Mouse (Mus musculus): Measurements from ENCODE around the gene Ccl6.

The Ccl6 gene

DNA sequence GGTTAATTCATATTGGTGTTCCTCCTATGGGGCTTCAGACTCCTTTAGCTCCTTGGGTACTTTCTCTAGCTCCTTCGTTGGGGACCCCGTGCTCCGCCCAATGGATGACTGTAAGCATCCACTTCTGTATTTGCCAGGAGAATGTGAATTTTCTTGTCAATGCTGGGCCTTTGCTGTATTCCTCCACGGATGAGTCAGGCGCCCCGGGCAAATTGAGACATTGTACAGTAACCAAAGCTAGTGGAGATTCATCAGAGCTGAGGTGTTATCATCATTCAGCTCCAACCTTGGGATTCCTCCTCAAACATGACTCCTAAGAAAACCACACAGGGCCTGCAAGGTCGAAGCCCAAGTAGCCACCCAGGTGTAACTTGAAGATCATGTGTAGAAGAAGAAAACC is 4.9 kb upstream of the Ccl6 start:
- no peak for DNase-seq (ENCODE audit: low read depth, low spot score)

DNA sequence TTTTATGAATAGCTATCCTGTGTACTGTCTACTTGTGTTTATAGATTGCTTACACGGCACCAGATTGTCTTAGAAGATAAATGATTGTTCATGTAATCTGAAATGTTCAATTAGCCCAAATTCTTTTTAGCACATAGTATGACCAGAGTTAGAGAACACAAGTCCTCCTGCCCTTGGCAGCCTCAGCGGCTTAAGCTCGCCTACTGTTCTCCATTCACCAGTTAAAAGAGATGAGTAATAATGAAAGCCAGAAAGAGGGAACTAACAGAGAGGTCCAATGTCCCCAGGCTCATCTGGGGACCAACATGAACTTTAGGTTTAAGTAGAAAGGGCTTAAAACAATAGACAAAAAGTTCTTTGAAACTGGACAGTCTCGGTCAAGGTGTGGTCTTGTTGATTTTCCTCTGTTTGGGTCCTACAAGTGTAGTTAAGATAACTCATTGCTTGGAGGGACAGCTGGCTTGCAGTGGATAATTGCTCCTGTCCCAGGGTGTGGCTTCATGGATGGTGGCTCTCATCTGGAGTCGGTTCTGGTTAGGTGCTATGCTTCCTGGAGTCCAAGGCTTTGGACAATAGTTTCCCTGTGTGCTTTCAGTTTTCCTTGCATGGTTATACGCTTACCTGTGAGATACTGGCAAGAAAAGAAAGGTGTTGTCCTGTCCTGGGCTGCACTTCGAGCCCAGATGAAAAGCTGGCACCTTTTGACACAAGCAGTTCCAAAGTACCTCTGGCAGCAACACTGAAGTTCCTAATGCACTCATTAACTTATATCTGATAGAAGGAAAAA is 3.0 kb upstream of the Ccl6 start:
- DNase-seq (ENCODE audit: low read depth, low spot score) = no peak

DNA sequence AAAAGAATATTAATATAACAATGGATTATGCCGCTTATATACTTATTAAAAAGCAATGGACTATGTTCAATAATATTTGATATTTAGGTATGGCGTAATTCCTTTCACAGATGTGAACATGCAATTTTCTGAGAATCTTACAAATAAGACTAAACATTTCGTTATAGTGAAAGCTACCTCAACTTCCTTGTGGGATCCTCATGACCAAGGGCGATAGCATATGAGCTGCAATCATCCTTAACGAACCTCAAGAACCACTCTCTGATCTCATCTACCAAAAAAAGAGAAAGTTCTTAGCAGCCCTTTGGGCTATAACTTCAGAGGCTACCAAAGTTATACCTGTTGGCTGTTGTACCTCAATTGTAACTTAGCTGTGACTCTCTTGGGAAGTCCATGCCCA is 566 bp upstream of the Ccl6 start:
- DNase-seq (ENCODE audit: low read depth, low spot score) = no peak

DNA sequence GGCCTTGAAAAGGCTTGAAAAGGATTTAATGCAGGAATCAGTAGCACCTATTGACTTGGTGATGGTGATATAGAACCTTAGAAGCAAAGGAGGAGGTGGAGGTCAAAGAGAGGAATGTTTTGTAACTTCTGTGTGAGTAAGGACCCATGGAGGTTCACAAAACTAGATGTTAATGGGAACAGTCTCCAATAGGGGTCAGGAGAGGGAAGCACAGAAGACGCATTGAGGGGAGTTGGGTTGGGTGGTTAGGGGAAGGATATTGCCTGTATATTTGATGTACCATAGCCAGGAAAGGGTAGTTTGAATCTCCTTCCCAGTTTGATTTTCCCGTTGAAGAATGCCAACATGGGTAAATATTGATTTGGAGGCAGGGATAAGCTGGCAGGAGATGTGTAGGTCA is 8.7 kb downstream of the Ccl6 start:
- DNase-seq (ENCODE audit: low read depth, low spot score) = no peak

DNA sequence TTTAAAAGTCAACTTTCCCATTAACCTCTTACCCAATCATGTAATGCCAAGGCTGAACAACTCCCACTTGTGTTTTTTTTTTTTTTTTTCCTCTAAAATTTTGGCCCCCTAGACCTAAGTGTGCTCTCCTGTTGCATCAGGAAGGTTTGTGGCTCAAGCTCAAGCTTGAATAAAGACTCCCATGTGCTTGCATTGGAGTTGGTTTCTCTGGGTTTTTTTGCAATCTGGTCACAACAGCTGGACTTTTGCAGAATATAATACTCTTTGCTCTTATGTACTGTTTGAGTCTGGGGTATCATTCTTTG is 9.5 kb downstream of the Ccl6 start:
- DNase-seq (ENCODE audit: low read depth, low spot score) = no peak

DNA sequence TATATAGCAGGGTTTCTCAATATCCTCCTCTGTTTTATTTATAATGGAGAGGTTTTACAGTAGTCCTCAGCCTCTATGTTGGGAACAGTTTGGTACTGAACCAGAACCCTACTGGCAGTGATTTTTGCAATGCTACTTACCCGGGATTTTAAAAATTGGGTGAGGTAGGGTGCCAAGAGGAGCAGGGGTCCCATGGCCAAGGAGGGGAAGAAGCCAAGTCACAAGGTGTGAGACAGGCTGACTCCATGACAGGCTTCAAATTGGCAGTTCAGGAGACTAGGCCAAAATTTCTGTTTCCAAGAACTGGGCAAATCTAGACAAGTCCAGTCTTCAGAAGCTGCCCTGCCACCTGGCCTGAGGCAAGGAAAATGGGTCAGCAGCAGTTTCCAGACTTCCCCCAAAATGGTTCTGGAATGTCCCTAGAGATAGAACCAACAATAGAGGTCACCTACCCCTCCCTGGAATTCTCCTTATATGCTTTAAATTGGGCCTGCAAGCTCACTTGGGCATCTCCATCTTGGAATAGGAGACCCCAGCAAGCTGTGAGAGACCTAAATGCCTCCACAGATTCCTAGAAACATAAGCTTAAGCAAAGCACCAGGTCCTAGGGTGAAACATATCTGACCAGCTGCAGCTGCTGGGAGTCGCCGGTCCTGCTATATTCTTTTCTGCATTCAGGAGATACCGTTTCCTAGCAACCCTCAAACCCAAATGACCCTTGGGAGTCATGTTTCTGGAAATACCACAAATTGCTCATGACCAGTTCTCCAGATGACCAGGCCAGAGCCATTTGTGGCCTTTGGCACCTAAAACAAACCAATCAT is 10.0 kb downstream of the Ccl6 start:
- DNase-seq (ENCODE audit: low read depth, low spot score) = no peak

DNA sequence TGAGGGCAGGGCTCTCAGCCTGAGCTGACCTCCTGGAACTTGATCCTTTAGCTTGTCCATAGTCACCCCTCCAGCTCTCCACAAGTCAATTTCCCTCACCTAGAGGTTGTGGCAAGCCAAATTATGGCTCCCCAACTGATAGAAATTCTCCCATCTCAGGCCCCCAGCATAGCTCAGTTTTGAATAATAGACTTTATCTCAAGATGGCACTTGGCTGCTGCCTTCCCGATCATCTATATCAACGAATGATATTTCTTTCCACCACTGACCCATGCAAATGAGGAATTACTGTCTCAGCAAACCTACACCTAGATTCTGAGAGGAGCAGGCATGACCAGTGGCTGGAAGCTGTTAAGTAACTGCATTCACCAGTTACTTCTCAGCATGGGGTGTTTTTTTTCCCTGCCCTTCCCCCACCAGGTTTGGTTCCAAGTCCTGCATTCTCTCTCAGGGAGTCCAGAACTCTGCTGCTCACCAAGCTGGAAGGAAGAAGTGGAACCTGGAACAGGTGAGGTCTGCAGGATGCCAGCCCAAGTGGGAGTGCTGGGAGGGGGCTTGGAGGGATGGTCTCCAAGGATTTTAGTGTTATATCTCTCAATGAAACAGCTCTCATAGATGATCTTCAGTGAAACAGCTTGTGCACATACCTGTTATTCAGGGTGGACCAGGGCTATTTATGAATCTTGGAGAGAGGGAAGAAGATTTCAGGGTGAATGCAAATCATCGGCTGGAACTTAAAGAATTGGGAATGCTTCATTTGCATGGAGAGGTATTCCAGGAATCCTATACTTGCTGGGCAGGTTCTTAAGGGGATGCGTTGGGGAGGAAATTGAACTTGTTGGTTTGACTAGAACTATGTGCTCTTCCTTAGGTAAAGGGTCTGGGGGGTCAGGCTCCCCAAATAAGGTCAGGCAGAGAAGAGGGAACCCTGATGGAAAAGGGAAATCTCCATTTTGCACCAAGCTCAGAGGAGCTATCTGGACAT is 11.0 kb downstream of the Ccl6 start:
- no peak for DNase-seq (ENCODE audit: low read depth, low spot score)

DNA sequence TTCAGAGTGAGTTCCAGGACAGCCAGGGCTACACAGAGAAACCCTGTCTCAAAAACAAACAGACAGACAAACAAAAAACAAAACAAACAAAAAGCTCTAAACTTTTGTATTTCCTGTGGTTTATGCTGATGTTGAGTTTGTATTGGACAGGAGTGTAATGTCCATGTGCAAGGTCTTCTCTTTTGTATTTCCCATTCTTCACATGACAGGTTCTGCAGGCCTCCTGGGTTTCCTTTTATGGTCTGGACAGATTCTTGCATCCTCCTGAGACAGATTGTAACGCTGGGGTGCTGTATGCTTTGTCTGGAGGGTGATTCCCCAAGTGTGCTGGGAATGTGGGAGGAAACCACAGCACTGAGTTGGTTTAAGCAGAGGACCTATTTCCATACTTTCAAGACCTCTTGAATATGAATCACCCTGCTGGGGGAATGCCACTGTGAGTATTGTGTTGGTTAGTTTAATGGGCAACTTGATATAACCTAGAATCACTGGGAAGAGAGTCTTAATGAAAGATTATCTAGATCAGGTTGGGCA is 12.1 kb downstream of the Ccl6 start:
- no peak for DNase-seq (ENCODE audit: low read depth, low spot score)

DNA sequence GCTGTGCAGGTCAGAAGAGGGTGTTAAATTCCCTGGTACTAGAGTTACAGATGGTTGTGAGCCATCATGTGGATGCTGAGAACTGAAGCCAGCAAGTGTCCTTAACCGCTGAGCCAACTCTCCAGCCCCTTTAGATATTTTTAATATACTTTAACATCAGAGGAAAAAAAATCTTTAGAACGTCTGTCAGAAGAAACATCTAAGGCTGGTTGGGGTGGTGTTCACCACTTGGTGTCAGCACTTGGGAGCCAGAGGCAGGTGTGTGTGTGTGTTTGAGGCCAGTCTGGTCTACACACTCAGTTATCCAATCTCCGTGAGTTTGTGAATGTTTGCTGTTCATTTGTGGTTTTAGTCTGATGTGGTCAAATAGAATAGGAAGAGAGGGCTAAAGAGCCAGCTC is 13.9 kb downstream of the Ccl6 start:
- no peak for DNase-seq (ENCODE audit: low read depth, low spot score)

DNA sequence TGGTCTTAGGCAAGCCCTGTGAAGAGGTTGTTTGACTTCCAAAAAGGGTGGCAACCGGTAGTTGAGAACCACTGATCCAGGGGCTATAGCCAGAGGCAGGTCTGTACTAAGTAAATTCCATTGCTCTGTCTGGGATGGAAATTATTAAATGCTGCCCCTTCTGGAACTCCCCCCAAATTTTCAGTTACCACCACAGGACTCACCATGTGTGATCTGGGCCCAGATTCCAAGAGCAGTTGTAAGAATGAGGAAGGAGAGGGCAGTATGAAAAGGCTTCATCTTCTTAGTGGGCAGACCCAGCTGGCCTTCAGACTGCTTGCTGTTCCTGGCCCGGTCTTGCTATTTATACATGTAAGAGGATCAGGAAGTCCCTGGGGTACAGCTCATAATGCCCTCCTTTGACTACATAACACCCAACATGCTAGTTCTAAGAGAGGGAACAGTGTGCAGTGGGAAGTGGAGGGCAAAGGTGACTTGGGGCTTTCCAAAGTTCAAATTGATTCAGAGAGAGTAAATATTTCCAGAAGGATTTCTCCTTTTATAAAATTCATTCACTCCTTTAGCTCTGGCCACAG is 14.6 kb downstream of the Ccl6 start, which contains the start of gene Ccl9:
Gene Ccl9 (minus strand): TSS at position 451 of the 575 bp plus-strand sequence.
- no peak for DNase-seq (ENCODE audit: low read depth, low spot score)

DNA sequence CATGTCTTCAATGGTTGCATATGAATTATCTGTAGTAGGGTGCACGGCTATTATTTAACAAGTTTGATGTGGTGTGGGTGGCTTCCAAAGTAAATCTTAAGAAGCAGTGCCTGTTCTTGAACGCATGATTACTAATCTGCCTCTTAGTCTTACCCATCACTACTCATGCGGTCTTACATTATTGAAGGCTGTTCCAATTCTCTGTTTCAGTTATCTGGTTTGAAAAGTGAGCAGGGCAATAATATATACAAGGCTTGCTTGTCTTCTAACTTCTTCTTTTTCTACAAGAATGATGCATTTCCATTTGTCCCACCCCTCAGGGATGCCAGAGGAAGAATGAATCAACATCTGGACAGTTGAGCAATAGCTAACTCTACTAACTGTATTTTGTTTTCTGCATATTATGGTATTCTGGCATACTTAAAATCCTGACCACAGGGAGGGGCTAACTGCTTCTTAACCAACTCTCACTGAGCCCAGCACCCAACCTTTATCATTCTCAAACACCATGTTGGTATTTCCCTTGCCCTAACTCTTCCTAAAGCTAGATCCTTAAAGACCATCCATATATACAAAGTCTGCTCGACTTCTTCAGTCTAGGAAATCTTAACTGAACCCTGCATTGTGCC is 15.8 kb downstream of the Ccl6 start:
- DNase-seq (ENCODE audit: low read depth, low spot score) = no peak

DNA sequence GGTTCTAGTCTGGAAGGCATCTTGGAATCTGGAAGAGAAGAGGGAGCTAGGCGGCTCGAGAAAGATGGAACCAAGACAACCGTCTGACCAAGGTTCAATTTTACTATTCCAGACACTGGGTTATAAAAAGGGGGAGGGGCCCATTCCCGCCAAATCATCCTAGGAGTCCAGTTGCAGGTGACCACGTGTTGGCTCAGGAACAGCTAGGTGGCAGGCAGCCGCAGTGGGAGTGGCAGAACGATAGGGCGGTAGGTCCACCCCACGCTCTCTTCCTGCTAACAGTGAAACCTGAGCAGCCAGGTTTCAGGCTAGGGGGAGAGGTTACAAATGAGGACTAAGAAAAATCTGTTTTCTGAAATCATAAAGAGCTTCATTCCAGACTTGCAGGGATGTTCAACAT is 20.1 kb downstream of the Ccl6 start:
- no peak for DNase-seq (ENCODE audit: low read depth, low spot score)

DNA sequence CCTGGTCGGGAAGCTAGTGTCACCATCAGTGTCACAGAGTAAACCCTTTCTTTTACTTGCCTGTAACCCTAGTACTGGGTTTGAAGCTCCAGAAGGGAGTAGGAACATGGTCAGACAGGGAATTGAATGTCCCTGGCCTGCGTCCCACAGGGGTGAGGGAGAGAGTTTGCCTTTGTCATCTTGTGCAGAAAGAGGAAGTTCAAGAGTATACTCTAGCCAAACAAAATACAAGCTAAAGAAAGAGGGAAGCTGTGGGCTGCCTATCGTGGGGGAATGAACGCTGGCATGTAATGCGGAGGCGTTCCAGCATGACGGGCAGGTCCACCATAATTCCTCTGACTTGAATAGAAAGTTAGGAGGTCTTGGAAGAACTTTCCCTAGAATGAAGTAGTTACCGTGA is 20.7 kb downstream of the Ccl6 start:
- DNase-seq (ENCODE audit: low read depth, low spot score) = no peak

DNA sequence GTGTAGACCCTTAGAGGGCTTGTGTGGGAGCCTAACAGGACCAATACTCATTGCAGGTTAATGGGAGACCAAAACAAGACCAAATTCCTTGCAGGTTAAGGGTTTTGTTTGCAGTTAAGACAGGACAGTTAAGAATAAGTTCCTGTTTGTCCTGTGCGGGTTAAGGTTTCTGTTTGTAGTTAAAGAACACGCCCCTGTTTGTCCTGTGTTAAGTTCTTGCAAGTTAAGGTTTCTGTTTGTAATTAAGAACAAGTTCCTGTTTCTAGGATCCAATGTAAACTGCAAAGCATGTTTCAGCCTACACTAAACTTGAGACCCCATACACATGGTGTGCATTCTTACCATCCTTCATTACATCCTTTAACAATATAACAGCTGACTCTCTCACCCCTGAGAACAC is 22.7 kb downstream of the Ccl6 start:
- DNase-seq (ENCODE audit: low read depth, low spot score) = no peak

DNA sequence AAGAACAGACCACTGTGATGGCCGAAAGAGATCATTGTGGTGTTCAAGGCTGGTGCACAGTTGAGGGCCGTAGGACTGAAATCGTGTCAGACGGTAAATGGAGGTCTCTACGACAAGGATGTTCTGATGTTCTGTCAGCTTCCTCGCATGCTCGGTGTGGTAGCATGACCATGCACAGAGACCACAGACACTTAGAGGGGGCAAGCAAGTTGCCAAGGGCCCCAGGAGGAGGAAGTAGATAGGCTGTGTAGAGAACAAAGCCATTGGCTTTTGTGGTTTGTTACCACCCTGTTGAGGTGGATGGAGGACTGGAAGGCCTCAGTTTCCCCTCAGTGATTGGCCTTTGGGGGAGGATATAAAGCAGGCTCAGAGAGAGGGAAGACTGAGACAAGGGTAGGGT is 23.6 kb downstream of the Ccl6 start:
- DNase-seq (ENCODE audit: low read depth, low spot score) = no peak

DNA sequence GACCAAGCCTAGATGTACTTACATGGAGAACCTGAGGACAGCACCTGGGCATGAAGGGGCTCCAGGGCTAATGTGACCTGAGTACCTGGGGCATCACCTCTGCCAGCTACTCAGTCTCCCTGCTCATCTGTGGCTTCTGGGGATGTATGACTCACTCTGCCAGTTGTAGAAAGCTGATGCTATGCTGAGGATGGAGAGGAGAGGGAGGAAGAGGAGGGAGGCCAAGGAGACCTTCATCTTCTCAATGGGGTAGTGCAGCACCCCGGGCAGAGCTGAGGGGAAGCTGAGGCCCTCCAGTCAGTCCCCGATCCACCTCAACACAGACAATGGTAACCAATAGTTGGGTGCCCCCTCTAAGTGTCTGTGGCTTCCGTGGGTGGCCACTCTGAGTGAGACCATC is 24.1 kb downstream of the Ccl6 start:
- no peak for DNase-seq (ENCODE audit: low read depth, low spot score)

DNA sequence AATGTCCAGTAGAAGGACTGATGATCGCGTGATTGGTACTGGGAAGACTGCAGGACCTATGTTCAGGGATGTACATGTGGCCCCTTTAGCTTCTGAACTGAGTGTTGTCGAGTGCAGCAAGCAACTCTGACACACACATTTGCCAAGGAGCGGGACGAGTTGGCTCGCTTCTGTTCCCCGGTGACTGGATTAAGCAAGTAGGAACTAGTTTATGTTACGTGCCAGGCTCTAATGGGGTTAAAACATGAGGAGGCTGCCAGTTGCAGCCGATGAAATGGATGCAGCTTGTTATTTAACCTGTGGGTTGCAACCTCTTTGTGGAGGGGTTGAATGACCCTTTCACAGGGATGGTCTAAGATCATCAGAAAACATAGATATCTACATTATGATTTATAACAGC is 24.8 kb downstream of the Ccl6 start:
- DNase-seq (ENCODE audit: low read depth, low spot score) = no peak

DNA sequence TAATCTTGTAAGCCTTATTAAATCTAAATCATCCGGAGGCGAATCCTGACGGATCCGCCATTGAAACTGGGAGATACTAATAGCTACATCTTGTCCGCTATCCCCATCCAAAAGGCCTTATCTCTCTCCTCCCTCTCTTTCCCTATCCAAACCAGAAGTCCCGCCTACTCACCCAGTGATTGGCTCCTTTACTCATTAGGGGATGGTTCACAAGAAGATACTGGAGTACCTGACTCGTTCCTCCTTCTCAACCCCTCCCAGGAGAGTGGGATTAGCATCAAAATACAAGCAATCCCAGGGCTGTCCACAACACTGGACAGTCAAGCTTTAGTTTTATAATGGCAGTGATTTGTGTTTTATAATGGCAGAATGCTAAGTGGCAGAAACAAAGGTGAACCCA is 25.6 kb downstream of the Ccl6 start:
- no peak for DNase-seq (ENCODE audit: low read depth, low spot score)

DNA sequence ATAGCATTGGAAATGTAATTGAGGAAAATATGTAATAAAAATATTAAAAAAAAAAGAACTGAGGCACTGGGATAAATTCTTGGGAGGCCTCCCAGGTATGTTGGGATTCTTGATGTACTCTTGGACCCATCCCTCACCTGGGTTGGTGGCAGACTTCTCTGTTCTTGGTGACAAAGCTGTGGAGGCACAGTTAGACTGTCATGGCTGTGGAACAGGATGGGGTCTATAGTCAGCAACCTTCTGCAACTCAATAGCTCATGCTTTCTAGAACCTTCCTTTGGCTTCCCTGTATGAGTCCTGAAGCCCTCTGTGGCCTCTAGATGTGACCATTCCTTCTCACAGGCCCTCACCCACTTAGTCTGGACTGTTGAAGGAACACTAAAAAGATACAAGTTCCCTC is 26.3 kb downstream of the Ccl6 start:
- DNase-seq (ENCODE audit: low read depth, low spot score) = no peak

DNA sequence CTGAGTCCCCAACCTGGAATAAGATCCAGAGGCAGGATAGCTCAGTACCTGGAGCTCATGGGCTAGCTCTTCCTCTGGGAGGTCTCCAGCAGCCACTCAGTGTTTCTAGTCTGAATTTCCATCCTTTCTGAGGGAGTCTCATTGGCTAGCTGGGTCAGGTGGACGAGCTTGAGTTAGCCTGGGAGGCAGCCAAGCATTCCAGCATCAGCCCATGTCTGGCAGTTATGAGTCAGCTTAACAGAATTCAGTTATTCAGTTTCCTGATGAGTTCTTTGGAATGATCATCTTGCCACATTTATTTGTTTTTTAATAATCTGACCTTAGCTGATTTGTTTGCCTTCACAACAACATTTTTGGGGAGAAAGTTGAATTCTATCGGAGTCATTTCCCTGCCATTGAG is 29.1 kb downstream of the Ccl6 start:
- no peak for DNase-seq (ENCODE audit: low read depth, low spot score)

DNA sequence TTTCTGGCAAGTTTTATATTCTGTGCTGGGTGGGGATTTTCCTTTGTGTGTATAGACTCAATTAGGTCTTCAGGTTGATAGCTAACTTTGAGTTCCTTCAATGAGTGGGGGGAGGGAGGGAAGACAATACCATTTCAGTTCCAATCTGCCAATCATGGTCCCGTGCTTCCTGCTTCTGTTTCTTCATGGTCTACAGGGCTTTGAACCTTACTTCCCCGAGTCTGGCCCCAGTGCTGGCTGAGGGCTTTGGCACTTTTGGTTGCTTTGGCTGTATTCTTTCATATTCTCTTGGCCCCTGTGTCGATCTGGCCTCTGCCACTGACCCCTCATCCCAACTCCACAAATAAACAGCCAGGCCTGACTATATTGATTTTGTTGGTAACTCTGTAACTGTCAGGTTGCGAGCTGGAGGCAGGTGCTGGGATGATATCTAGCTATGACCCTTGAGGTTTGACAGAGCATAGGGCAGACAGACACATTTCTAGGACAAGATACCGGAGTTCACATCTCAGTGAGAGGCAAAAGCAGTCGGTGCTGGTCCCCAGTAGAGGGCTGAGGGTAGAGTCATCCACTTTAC is 30.5 kb downstream of the Ccl6 start:
- DNase-seq (ENCODE audit: low read depth, low spot score) = no peak
